Mouse (Mus musculus): Measurements from ENCODE around the gene Caly. TPM values are rescaled to one million over a fixed set of nuclear protein-coding genes. Genes with fewer than 3 reads are reported as not detected.

Caly gene
- total RNA-seq (2017) = 0.68 TPM in 1 of 3 replicates, not detected in the others

- no peak for ATAC-seq (replicated peaks; ENCODE audit: insufficient number of reproducible peaks, low FRiP score, low TSS enrichment, poor library complexity, severe bottlenecking)
These were observed at the start of gene Caly for GRCm38 (mm10) chr7:140082242-140082678. Gene Caly (minus strand): TSS chr7:140082548.

- ATAC-seq (replicated peaks; ENCODE audit: insufficient number of reproducible peaks, low FRiP score, low TSS enrichment, poor library complexity, severe bottlenecking) = no peak
These were observed 45.6 kb upstream of the Caly start for GRCm38 (mm10) chr7:140127911-140128310.

- no peak for ATAC-seq (replicated peaks; ENCODE audit: insufficient number of reproducible peaks, low FRiP score, low TSS enrichment, poor library complexity, severe bottlenecking)
These were observed 44.6 kb upstream of the Caly start for GRCm38 (mm10) chr7:140126934-140127333.

- ATAC-seq (replicated peaks; ENCODE audit: insufficient number of reproducible peaks, low FRiP score, low TSS enrichment, poor library complexity, severe bottlenecking) = no peak
These were observed 43.6 kb upstream of the Caly start for GRCm38 (mm10) chr7:140126022-140126350.

- peak; percentile 96 for ATAC-seq (replicated peaks; ENCODE audit: insufficient number of reproducible peaks, low FRiP score, low TSS enrichment, poor library complexity, severe bottlenecking)
These were observed 43.1 kb upstream of the Caly start for GRCm38 (mm10) chr7:140125278-140126021.

GRCm38 (mm10) chr7:140124382-140124781 is 42.0 kb upstream of the Caly start:
- no peak for ATAC-seq (replicated peaks; ENCODE audit: insufficient number of reproducible peaks, low FRiP score, low TSS enrichment, poor library complexity, severe bottlenecking)

- no peak for ATAC-seq (replicated peaks; ENCODE audit: insufficient number of reproducible peaks, low FRiP score, low TSS enrichment, poor library complexity, severe bottlenecking)
These were observed 40.4 kb upstream of the Caly start for GRCm38 (mm10) chr7:140122765-140123164.

GRCm38 (mm10) chr7:140121338-140121910 is 39.1 kb upstream of the Caly start:
- ATAC-seq (replicated peaks; ENCODE audit: insufficient number of reproducible peaks, low FRiP score, low TSS enrichment, poor library complexity, severe bottlenecking) = no peak

- no peak for ATAC-seq (replicated peaks; ENCODE audit: insufficient number of reproducible peaks, low FRiP score, low TSS enrichment, poor library complexity, severe bottlenecking)
These were observed 38.1 kb upstream of the Caly start for GRCm38 (mm10) chr7:140120484-140120883.

- ATAC-seq (replicated peaks; ENCODE audit: insufficient number of reproducible peaks, low FRiP score, low TSS enrichment, poor library complexity, severe bottlenecking) = peak; percentile 97
These were observed 34.1 kb upstream of the Caly start, which contains the start of gene Echs1 for GRCm38 (mm10) chr7:140116329-140117054. Gene Echs1 (minus strand): TSS chr7:140116476.

GRCm38 (mm10) chr7:140115583-140116328 is 33.4 kb upstream of the Caly start, which contains the start of gene Paox:
Gene Paox (plus strand): TSS chr7:140115799.
- ATAC-seq (replicated peaks; ENCODE audit: insufficient number of reproducible peaks, low FRiP score, low TSS enrichment, poor library complexity, severe bottlenecking) = peak; percentile 72

GRCm38 (mm10) chr7:140111943-140112342 is 29.6 kb upstream of the Caly start:
- no peak for ATAC-seq (replicated peaks; ENCODE audit: insufficient number of reproducible peaks, low FRiP score, low TSS enrichment, poor library complexity, severe bottlenecking)

GRCm38 (mm10) chr7:140104009-140104408 is 21.7 kb upstream of the Caly start:
- ATAC-seq (replicated peaks; ENCODE audit: insufficient number of reproducible peaks, low FRiP score, low TSS enrichment, poor library complexity, severe bottlenecking) = no peak

- peak; percentile 82 for ATAC-seq (replicated peaks; ENCODE audit: insufficient number of reproducible peaks, low FRiP score, low TSS enrichment, poor library complexity, severe bottlenecking)
These were observed 19.9 kb upstream of the Caly start, which contains the start of gene Fuom for GRCm38 (mm10) chr7:140101993-140102860. Gene Fuom (minus strand): TSS chr7:140102441.

- no peak for ATAC-seq (replicated peaks; ENCODE audit: insufficient number of reproducible peaks, low FRiP score, low TSS enrichment, poor library complexity, severe bottlenecking)
These were observed 19.1 kb upstream of the Caly start for GRCm38 (mm10) chr7:140101498-140101897.

- ATAC-seq (replicated peaks; ENCODE audit: insufficient number of reproducible peaks, low FRiP score, low TSS enrichment, poor library complexity, severe bottlenecking) = no peak
These were observed 16.1 kb upstream of the Caly start for GRCm38 (mm10) chr7:140098466-140098865.

GRCm38 (mm10) chr7:140096055-140096454 is 13.7 kb upstream of the Caly start:
- ATAC-seq (replicated peaks; ENCODE audit: insufficient number of reproducible peaks, low FRiP score, low TSS enrichment, poor library complexity, severe bottlenecking) = no peak

- ATAC-seq (replicated peaks; ENCODE audit: insufficient number of reproducible peaks, low FRiP score, low TSS enrichment, poor library complexity, severe bottlenecking) = no peak
These were observed 13.2 kb upstream of the Caly start for GRCm38 (mm10) chr7:140095556-140095955.

Measured in monocyte, adult 5-6 weeks (primary cell).